In the genomic region with DNA sequence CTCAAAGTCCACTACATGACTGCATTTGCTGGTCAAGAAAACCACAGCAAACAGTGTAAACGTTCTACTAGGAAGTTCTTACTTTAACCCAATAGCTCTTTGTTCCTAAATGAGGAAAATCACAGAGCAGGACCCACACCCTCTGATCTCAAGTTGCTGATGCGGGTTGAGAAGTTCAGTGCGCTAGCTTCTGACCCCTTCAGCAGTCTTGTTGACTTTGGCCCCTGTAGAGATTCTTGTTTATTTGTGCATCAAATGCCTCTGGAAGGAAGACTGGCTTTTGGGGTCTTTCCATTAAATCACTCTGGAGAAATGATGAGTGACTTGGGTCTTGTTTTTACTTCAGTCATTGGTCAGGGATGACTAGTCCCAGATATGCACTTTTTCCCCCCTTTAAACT, we compare ENCODE assay signal across 28 mouse cellular contexts. TPM values are rescaled to one million over a fixed set of nuclear protein-coding genes. Genes with fewer than 3 reads are reported as not detected.
DNase-seq lines count a peak whose midpoint lies in the region; ATAC-seq and TF ChIP-seq lines count a peak whose summit lies in the region.
"Had no signal": no experiment of that assay in that cellular context is flagged by ENCODE, and none has a peak within 500 bp of the region (broad histone marks: within the 10 kb centered on the region; RNA-seq: fewer than 3 reads in every experiment).

No protein-coding gene starts in this region.

- peak; percentile 81 for DNase-seq in heart, adult 11 months
- DNase-seq in heart, postnatal 36 days: no peak
- DNase-seq in kidney, adult 2 months: peak; percentile 63
- DNase-seq in kidney, adult 11 months: no peak
- no peak for DNase-seq in right cerebral cortex, postnatal 25 days
- no peak for DNase-seq in left cerebral cortex, postnatal 36 days (ENCODE audit: low spot score in 2 of 2)
- DNase-seq: adrenal gland, postnatal 10 days; cerebellum, adult 11 months; cerebellum, adult 9-11 months; forebrain, postnatal 0 days; gastrocnemius, postnatal 14 days; lung, embryonic 14.5 days; lung, postnatal 14 days; retina, postnatal 1 day; thymus, adult 18-20 months; thymus, postnatal 25 days had no signal

- H3K4me1 ChIP-seq in kidney, adult 2 months (ENCODE audit: control insufficient read depth, insufficient read depth, low read length): 0 out of 2 replicates have a peak, but pooled peaks cover 4% of the 10 kb centered on the region
- peaks cover 49% of the 10 kb centered on the region for H3K4me1 ChIP-seq in kidney, embryonic 16.5 days (ENCODE audit: insufficient read depth, low read length)
- H3K4me1 ChIP-seq: forebrain, embryonic 12.5 days; hindbrain, embryonic 10.5 days; hindbrain, embryonic 15.5 days; limb, embryonic 12.5 days; liver, embryonic 15.5 days; midbrain, embryonic 10.5 days; midbrain, embryonic 15.5 days; neural tube, embryonic 15.5 days had no signal

- TF ChIP-seq POLR2A in kidney, adult 2 months (IDR thresholded peaks at IDR 0.05; ENCODE audit: low read depth, low read length): no peak

- no peak overlapping the region for H3K4me3 ChIP-seq in kidney, adult 2 months (ENCODE audit: insufficient read depth, low read depth, low read length)
- H3K4me3 ChIP-seq in kidney, embryonic 16.5 days (ENCODE audit: low read length): no peak overlapping the region
- H3K4me3 ChIP-seq: forebrain, embryonic 12.5 days; hindbrain, embryonic 10.5 days; hindbrain, embryonic 15.5 days; limb, embryonic 12.5 days; liver, embryonic 15.5 days; midbrain, embryonic 10.5 days; midbrain, embryonic 15.5 days; neural tube, embryonic 15.5 days had no signal

- H3K27ac ChIP-seq in kidney, adult 2 months (ENCODE audit: insufficient read depth, low read depth, low read length): peak overlapping the region; percentile 86; the same call in 1 of the 2 replicates
- peak overlapping the region; percentile 86 for H3K27ac ChIP-seq in kidney, embryonic 16.5 days (ENCODE audit: low read length)
- H3K27ac ChIP-seq: forebrain, embryonic 12.5 days; hindbrain, embryonic 10.5 days; hindbrain, embryonic 15.5 days; limb, embryonic 12.5 days; liver, embryonic 15.5 days; midbrain, embryonic 10.5 days; midbrain, embryonic 15.5 days; neural tube, embryonic 15.5 days had no signal

- WGBS in kidney, adult 2 months: 32% methylated on average over 3 of the region's 3 CpGs
- WGBS in kidney, embryonic 16.5 days: 29% methylated on average over 3 of the region's 3 CpGs

- H3K9me3 ChIP-seq in kidney, embryonic 16.5 days (ENCODE audit: low read length): no peaks in the 10 kb centered on the region
- H3K9me3 ChIP-seq: forebrain, embryonic 12.5 days; G1E; hindbrain, embryonic 10.5 days; hindbrain, embryonic 15.5 days; limb, embryonic 12.5 days; liver, embryonic 15.5 days; midbrain, embryonic 10.5 days; midbrain, embryonic 15.5 days; neural tube, embryonic 15.5 days had no signal

- no peak overlapping the region for H3K9ac ChIP-seq in kidney, embryonic 16.5 days (replicated peaks; ENCODE audit: low read length)
- H3K9ac ChIP-seq: forebrain, embryonic 12.5 days; forebrain, postnatal 0 days; hindbrain, embryonic 15.5 days; limb, embryonic 12.5 days; liver, embryonic 15.5 days; lung, embryonic 14.5 days; midbrain, embryonic 15.5 days; neural tube, embryonic 15.5 days had no signal

- intact Hi-C loops in heart, postnatal 36 days (cut with DNase I): no loop called here
- intact Hi-C loops in left cerebral cortex, postnatal 36 days (cut with DNase I): no loop called here

- no peaks in the 10 kb centered on the region for H3K27me3 ChIP-seq in kidney, adult 2 months (replicated peaks; ENCODE audit: control insufficient read depth, insufficient read depth, low read length)
- H3K27me3 ChIP-seq in kidney, embryonic 16.5 days (ENCODE audit: insufficient read depth, low read length): no peaks in the 10 kb centered on the region
- H3K27me3 ChIP-seq: forebrain, embryonic 12.5 days; hindbrain, embryonic 15.5 days; limb, embryonic 12.5 days; liver, embryonic 15.5 days; midbrain, embryonic 15.5 days; neural tube, embryonic 15.5 days; Patski had no signal

- no peak for TF ChIP-seq CTCF in kidney, adult 2 months (conservative IDR thresholded peaks at IDR 0.05; ENCODE audit: insufficient read depth, insufficient read length, low read depth, low read length)

- peak; percentile 81 for ATAC-seq in kidney, embryonic 16.5 days (ENCODE audit: low FRiP score, low TSS enrichment)
- ATAC-seq: forebrain, postnatal 0 days; midbrain, embryonic 15.5 days; Patski had no signal

- no peak overlapping the region for H3K4me2 ChIP-seq in kidney, embryonic 16.5 days (replicated peaks; ENCODE audit: low read depth, low read length)
- H3K4me2 ChIP-seq: forebrain, embryonic 12.5 days; hindbrain, embryonic 15.5 days; limb, embryonic 12.5 days; liver, embryonic 15.5 days; lung, embryonic 14.5 days; midbrain, embryonic 15.5 days; neural tube, embryonic 15.5 days had no signal

- H3K36me3 ChIP-seq in kidney, adult 2 months (ENCODE audit: control insufficient read depth, insufficient read depth, low read length): no peaks in the 10 kb centered on the region; the same call in 1 of the 2 replicates
- peaks cover 12% of the 10 kb centered on the region; the same call in 1 of the 2 replicates for H3K36me3 ChIP-seq in kidney, embryonic 16.5 days (ENCODE audit: insufficient read depth, low read length)
- H3K36me3 ChIP-seq: forebrain, embryonic 12.5 days; G1E; hindbrain, embryonic 10.5 days; hindbrain, embryonic 15.5 days; limb, embryonic 12.5 days; liver, embryonic 15.5 days; midbrain, embryonic 10.5 days had no signal

RNA-seq across cellular contexts. Expression of a gene that starts 46.6 kb away (rescaled TPM):
- total RNA-seq in heart, postnatal 36 days (2021): 1,000 to 10,000 TPM; 1,415 to 1,925 TPM
- 45.3 and 48.1 TPM in 2 replicates for polyA plus RNA-seq in kidney, adult 2 months (2012; rRNA removed)
- 101 and 104 TPM in 2 replicates for polyA plus RNA-seq in kidney, embryonic 16.5 days (2015; fragmentation: Nextera tagmentation; extraction: Ambion mirVana)
- total RNA-seq in left cerebral cortex, postnatal 36 days (2021): 10 to 100 TPM; 56.1 to 63.6 TPM
- total RNA-seq: megakaryocyte progenitor cell, adult 5-6 weeks had no signal
- polyA plus RNA-seq: G1E had no signal

RNA-seq across cellular contexts. Expression of a gene that starts 51.7 kb away (rescaled TPM):
- total RNA-seq in heart, postnatal 36 days (2021): 10 to 100 TPM; 17.6 to 19.9 TPM
- 4.0 and 5.0 TPM in 2 replicates for polyA plus RNA-seq in kidney, adult 2 months (2012; rRNA removed)
- 36.4 and 36.8 TPM in 2 replicates for polyA plus RNA-seq in kidney, embryonic 16.5 days (2015; fragmentation: Nextera tagmentation; extraction: Ambion mirVana)
- total RNA-seq in left cerebral cortex, postnatal 36 days (2021): 10 to 100 TPM; 23.4 to 23.5 TPM

RNA-seq across cellular contexts. Expression of a gene that starts 51.8 kb away (rescaled TPM):
- 10 to 100 TPM; 14.9 to 15.3 TPM for total RNA-seq in heart, postnatal 36 days (2021)
- polyA plus RNA-seq in kidney, adult 2 months (2012; rRNA removed): 33.4 and 35.1 TPM in 2 replicates
- 10.8 and 13.1 TPM in 2 replicates for polyA plus RNA-seq in kidney, embryonic 16.5 days (2015; fragmentation: Nextera tagmentation; extraction: Ambion mirVana)
- total RNA-seq in left cerebral cortex, postnatal 36 days (2021): 10 to 100 TPM; 43.2 to 44.3 TPM

Comparison
In these comparisons a context has a peak if more than half of its experiments do, and no peak if none do; other contexts are left out.
1. DNase-seq: peak in heart, adult 11 months (single experiment) and kidney, adult 2 months (single experiment); none in heart, postnatal 36 days (0 of 2), kidney, adult 11 months (single experiment), right cerebral cortex, postnatal 25 days (single experiment) and left cerebral cortex, postnatal 36 days (0 of 2).
2. RNA of a gene that starts 46.6 kb away (total RNA-seq): 1,415 to 1,925 TPM in heart, postnatal 36 days; 56.1 to 63.6 TPM in left cerebral cortex, postnatal 36 days; every median in the first group is over 10 times any median in the second.